Mouse (Mus musculus) megakaryocyte, embryonic 14.5 days (primary cell): ENCODE results near the gene Nt5e. TPM values are rescaled to one million over a fixed set of nuclear protein-coding genes. Genes with fewer than 3 reads are reported as not detected.

Experiments
- H3K27me3 ChIP-seq: replicated peaks from 2 replicates; pipeline ENCODE3; 2012; ENCODE audit warnings: inconsistent platforms
- H3K36me3 ChIP-seq: replicated peaks from 2 replicates; pipeline ENCODE3; 2012; ENCODE audit warnings: low read length, inconsistent platforms, mixed read lengths
- H3K4me1 ChIP-seq: 2 replicates; pipeline ENCODE4 v1.6.1; 2012; ENCODE audit warnings: inconsistent platforms
- H3K4me3 ChIP-seq: replicated peaks from 2 replicates; pipeline ENCODE3; 2012; ENCODE audit warnings: moderate library complexity, mild to moderate bottlenecking, inconsistent platforms
- H3K9me3 ChIP-seq: 2 replicates; pipeline ENCODE4 v1.6.1; 2012; ENCODE audit warnings: inconsistent platforms
- FLI1 ChIP-seq: IDR thresholded peaks from 2 replicates; pipeline ENCODE4 v1.6.1; 2012; ENCODE audit warnings: low read length, inconsistent platforms, mixed read lengths
- GATA1 ChIP-seq: IDR thresholded peaks from 3 replicates; pipeline ENCODE4 v1.6.1; 2012; ENCODE audit warnings: mixed read lengths, low read length, inconsistent platforms, borderline replicate concordance
- polyA plus RNA-seq: library from polyadenylated mRNA; stranded (reverse); fragments of >175 nt; gene quantifications from 2 replicates; pipeline ENCODE4 v1.2.3, GENCODE M21; 2012; ENCODE audit warnings: low replicate concordance; ENCODE audit not compliant: insufficient read depth

Nt5e gene
- polyA plus RNA-seq, 1 experiment, result 11.9 TPM

- Histone ChIP-seq H3K9me3 (no peaks in the 10 kb centered on the region), H3K36me3 (no peaks in the 10 kb centered on the region), H3K27me3 (no peaks in the 10 kb centered on the region), H3K4me1 (peaks cover 36% of the 10 kb centered on the region), H3K4me3 (no peak overlapping the region)
- TF ChIP-seq FLI1 (no peak), GATA1 (no peak)
These were observed 19.9 kb upstream of the Nt5e start for GRCm38 (mm10) chr9:88307019-88307618.

- TF ChIP-seq GATA1 (no peak), FLI1 (no peak)
- no peaks in the 10 kb centered on the region for H3K9me3 ChIP-seq
- no peaks in the 10 kb centered on the region for H3K27me3 ChIP-seq
- H3K4me1 ChIP-seq, result peaks cover 36% of the 10 kb centered on the region
- H3K36me3 ChIP-seq, result peaks cover 6% of the 10 kb centered on the region
- H3K4me3 ChIP-seq, result peak overlapping the region; percentile 79
These were observed 17.9 kb upstream of the Nt5e start for GRCm38 (mm10) chr9:88309127-88309526.

DNA sequence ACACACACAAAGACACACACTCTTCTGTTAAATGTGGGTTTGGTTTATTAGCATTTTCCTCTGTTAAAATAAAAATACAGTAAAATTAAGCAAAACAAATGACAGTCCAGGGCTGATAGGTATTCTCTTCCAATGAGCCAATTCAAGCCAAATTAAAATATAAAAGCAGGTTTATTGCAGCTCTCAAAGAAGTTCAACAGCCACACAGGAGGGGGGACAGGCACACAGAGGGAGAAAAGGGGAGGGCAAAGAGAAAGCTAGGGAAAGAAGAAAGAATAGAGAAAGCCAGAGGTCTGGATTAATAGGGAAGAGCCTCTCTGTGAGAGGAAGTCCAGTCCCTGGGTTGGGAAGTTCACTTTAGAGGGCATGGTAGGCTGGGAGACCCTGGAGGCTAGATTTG lies 7.8 kb upstream of the Nt5e start:
- Histone ChIP-seq H3K9me3 (no peaks in the 10 kb centered on the region), H3K27me3 (no peaks in the 10 kb centered on the region), H3K4me3 (no peak overlapping the region), H3K4me1 (peaks cover 20% of the 10 kb centered on the region), H3K36me3 (no peaks in the 10 kb centered on the region)
- no peak for TF ChIP-seq FLI1
- TF ChIP-seq GATA1, result no peak

GRCm38 (mm10) chr9:88324616-88325015 lies 2.4 kb upstream of the Nt5e start:
- Histone ChIP-seq H3K4me3 (peak overlapping the region; percentile 71), H3K27me3 (no peaks in the 10 kb centered on the region), H3K4me1 (peaks cover 54% of the 10 kb centered on the region), H3K9me3 (no peaks in the 10 kb centered on the region), H3K36me3 (peaks cover 5% of the 10 kb centered on the region)
- no peak for TF ChIP-seq FLI1
- TF ChIP-seq GATA1, result no peak; the same call in 2 of the 3 replicates

DNA sequence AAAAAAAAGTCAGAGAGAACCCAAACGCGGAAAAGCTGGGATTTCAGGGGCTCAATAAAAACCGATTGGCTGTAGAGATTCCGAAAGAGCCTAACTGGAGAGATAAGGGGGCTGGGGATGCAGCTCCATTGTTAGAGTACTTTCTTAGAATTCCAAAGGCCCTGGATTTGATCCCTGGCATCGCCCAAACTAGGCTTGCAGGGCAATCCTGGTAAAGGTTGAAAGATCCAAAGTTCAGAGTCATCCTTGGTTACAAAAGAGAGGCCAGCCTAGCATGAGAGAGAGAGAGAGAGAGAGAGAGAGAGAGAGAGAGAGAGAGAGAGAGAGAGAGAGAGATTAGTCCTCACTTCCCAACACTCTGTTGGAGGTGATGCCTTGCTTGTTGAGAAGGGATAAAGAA lies 1.7 kb downstream of the Nt5e start:
- H3K27me3 ChIP-seq, result no peaks in the 10 kb centered on the region
- H3K4me1 ChIP-seq, result peaks cover 81% of the 10 kb centered on the region
- peak overlapping the region; percentile 97 for H3K4me3 ChIP-seq
- no peaks in the 10 kb centered on the region for H3K9me3 ChIP-seq
- no peak for TF ChIP-seq GATA1
- no peak for TF ChIP-seq FLI1
- H3K36me3 ChIP-seq, result peaks cover 39% of the 10 kb centered on the region

DNA sequence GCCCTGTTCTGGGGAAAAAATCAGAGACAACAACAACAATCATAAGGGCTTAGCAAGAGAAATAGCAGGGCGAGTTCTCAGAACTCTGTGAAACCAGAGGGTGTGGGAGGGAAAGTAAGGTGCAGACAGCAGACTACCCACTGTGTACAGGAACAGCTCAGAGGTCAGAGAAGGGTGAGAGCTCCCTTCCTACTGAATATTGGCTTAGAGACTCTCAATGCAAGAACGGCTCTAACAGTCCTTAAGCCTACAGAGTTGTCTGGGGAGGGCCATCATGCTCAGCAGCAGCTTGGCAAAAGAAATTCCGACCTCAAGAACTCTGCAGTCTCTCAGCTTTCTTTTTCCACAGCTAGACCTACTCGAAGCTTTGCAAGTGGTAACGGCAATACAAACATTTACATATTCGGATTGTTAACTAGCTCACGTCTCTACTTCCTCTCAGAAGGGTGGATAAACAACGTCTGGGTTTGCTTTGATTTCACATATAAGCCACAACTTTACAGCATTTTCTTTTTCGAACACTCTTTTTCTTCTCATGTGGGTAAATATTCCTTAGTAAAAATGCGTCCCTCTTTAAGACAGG lies 2.3 kb downstream of the Nt5e start:
- Histone ChIP-seq H3K4me3 (peak overlapping the region; percentile 97), H3K27me3 (no peaks in the 10 kb centered on the region)
- TF ChIP-seq FLI1, result no peak
- no peak for TF ChIP-seq GATA1

DNA sequence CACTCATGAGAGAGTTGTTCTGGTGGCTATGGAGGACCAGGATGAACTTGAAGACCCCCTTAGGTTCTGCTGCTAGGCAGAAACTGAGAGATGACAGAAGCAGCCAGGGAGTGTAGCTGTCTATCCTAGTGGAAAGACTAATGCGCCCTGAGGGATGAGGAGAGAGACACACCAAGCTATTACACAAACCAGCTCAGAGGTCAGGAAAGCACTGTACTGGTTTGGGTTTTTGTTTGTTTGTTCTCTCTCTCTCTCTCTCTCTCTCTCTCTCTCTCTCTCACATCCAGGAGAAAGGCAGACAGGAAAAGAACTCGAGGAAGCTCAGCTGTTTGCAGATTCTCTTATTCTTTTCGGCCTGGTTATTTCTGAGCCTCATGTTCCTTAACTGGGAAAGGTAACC lies 3.3 kb downstream of the Nt5e start:
- Histone ChIP-seq H3K9me3 (no peaks in the 10 kb centered on the region), H3K4me1 (peaks cover 81% of the 10 kb centered on the region), H3K36me3 (peaks cover 55% of the 10 kb centered on the region), H3K4me3 (peak overlapping the region; percentile 97), H3K27me3 (no peaks in the 10 kb centered on the region)
- TF ChIP-seq FLI1, result no peak
- TF ChIP-seq GATA1, result no peak

More for the DNA sequence above, 2.3 kb downstream of the Nt5e start:
- H3K4me1 ChIP-seq, result peaks cover 81% of the 10 kb centered on the region
- H3K9me3 ChIP-seq, result no peaks in the 10 kb centered on the region
- H3K36me3 ChIP-seq, result peaks cover 45% of the 10 kb centered on the region

GRCm38 (mm10) chr9:88332447-88332846 lies 5.5 kb downstream of the Nt5e start:
- TF ChIP-seq FLI1 (no peak), GATA1 (no peak)

DNA sequence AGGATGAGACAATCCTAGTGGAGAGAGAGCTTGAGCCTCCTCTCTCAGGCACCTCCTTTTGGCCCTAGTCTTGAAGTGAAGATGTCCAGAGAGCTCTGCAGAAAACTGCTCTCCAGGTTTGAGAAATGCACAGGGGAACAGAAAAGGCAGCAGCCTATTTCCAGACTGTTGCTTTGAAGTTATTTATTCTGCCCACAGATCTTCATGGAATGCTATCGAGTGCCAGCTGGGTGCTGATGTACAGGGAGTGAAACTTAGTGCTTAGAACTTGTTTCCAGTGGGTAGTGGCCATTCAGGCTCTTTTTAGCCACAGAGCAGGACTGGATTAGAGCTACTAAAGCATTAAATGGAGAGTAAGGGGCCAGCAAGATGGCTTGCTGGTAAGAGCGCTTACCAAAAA lies 8.8 kb downstream of the Nt5e start:
- Histone ChIP-seq H3K4me3 (no peak overlapping the region), H3K4me1 (peaks cover 69% of the 10 kb centered on the region), H3K9me3 (no peaks in the 10 kb centered on the region), H3K27me3 (no peaks in the 10 kb centered on the region), H3K36me3 (peaks cover 93% of the 10 kb centered on the region)
- TF ChIP-seq FLI1 (no peak), GATA1 (no peak)

More at GRCm38 (mm10) chr9:88332447-88332846, 5.5 kb downstream of the Nt5e start:
- Histone ChIP-seq H3K4me1 (peaks cover 81% of the 10 kb centered on the region), H3K9me3 (no peaks in the 10 kb centered on the region), H3K27me3 (no peaks in the 10 kb centered on the region), H3K36me3 (peaks cover 75% of the 10 kb centered on the region), H3K4me3 (peak overlapping the region; percentile 83)

DNA sequence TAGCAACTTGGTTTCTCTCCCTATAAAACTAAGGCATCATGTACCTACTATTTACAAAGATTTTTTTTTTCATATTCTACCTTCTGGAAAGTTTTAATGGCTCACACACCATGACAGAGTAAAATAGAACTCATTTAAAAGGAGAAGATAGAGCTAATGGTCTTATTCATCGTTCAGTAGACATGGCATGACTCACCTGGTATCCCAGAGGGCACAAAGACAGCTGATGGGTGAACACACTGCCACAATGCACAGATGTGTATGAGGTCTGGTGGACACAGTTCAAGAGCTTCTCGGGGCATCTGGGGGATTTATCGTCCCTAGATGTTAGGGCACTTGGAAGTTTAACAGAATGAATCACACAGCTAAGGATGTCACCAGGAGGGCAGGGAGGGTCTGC lies 13.8 kb downstream of the Nt5e start:
- H3K36me3 ChIP-seq, result peaks cover 95% of the 10 kb centered on the region
- TF ChIP-seq FLI1 (no peak), GATA1 (no peak)

DNA sequence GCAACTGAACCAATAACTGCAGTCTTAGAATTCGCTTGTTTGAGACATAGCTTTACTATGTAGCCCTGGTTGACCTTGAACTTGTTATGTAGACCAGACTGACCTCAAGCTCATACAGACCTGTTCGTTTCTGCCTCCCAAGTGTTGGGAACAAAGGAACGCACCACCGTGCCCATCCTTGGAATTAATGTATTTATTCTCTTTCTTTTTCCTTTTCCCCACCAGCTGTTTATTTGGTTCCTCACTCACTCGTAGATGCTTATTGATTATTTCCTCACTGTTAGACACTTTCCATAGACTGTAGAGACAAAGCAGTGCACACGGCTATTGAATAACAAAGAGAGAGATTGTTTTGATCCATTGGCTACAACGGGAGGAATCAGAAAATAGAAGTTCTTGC lies 15.2 kb downstream of the Nt5e start:
- Histone ChIP-seq H3K4me3 (no peak overlapping the region), H3K36me3 (peaks cover 95% of the 10 kb centered on the region), H3K27me3 (no peaks in the 10 kb centered on the region), H3K9me3 (0 out of 2 replicates have a peak, but pooled peaks cover 4% of the 10 kb centered on the region), H3K4me1 (peaks cover 59% of the 10 kb centered on the region)
- TF ChIP-seq GATA1 (no peak), FLI1 (no peak)

More for the DNA sequence above, 13.8 kb downstream of the Nt5e start:
- Histone ChIP-seq H3K27me3 (no peaks in the 10 kb centered on the region), H3K4me3 (no peak overlapping the region), H3K9me3 (0 out of 2 replicates have a peak, but pooled peaks cover 4% of the 10 kb centered on the region), H3K4me1 (peaks cover 50% of the 10 kb centered on the region)
